Mouse (Mus musculus) kidney, postnatal 10 days (tissue): ENCODE data around the gene Igf1.

Experiments
- DNase-seq: peaks from one replicate; pipeline ENCODE4 v3.0.0; 2021; ENCODE audit warnings: mixed read lengths

Gene Igf1

GRCm38 (mm10) chr10:87860181-87861103 is 2.4 kb downstream of the Igf1 start:
- DNase-seq: peak; percentile 67

GRCm38 (mm10) chr10:87861104-87861455 is 3.0 kb downstream of the Igf1 start:
- no peak for DNase-seq

- DNase-seq: no peak
Measured at GRCm38 (mm10) chr10:87862899-87863298, 4.8 kb downstream of the Igf1 start.

- DNase-seq: peak; percentile 55
Measured at GRCm38 (mm10) chr10:87863326-87863725, 5.3 kb downstream of the Igf1 start.

- DNase-seq: no peak
Measured at GRCm38 (mm10) chr10:87865712-87866111, 7.6 kb downstream of the Igf1 start.

GRCm38 (mm10) chr10:87866448-87866847 is 8.4 kb downstream of the Igf1 start:
- no peak for DNase-seq

GRCm38 (mm10) chr10:87867217-87867616 is 9.2 kb downstream of the Igf1 start:
- DNase-seq: no peak

- DNase-seq: no peak
Measured at GRCm38 (mm10) chr10:87867631-87868030, 9.6 kb downstream of the Igf1 start.

- no peak for DNase-seq
Measured at GRCm38 (mm10) chr10:87868349-87869053, 10.4 kb downstream of the Igf1 start.

GRCm38 (mm10) chr10:87869151-87869550 is 11.1 kb downstream of the Igf1 start:
- no peak for DNase-seq

GRCm38 (mm10) chr10:87869691-87870090 is 11.6 kb downstream of the Igf1 start:
- DNase-seq: no peak

- DNase-seq: no peak
Measured at GRCm38 (mm10) chr10:87871863-87872647, 14.0 kb downstream of the Igf1 start.

GRCm38 (mm10) chr10:87872854-87873253 is 14.8 kb downstream of the Igf1 start:
- DNase-seq: no peak

- no peak for DNase-seq
Measured at GRCm38 (mm10) chr10:87873516-87873915, 15.5 kb downstream of the Igf1 start.

GRCm38 (mm10) chr10:87880071-87880785 is 22.2 kb downstream of the Igf1 start:
- no peak for DNase-seq

- no peak for DNase-seq
Measured at GRCm38 (mm10) chr10:87885326-87886040, 27.4 kb downstream of the Igf1 start.

GRCm38 (mm10) chr10:87889850-87890249 is 31.8 kb downstream of the Igf1 start:
- peak; percentile 22 for DNase-seq

GRCm38 (mm10) chr10:87892256-87892655 is 34.2 kb downstream of the Igf1 start:
- no peak for DNase-seq

GRCm38 (mm10) chr10:87893272-87893671 is 35.2 kb downstream of the Igf1 start:
- peak; percentile 41 for DNase-seq

GRCm38 (mm10) chr10:87894461-87895120 is 36.5 kb downstream of the Igf1 start:
- no peak for DNase-seq

GRCm38 (mm10) chr10:87895351-87895750 is 37.3 kb downstream of the Igf1 start:
- no peak for DNase-seq
